Mouse (Mus musculus): ENCODE data around the gene St8sia6.

- TF ChIP-seq CTCF (IDR thresholded peaks at IDR 0.05) (no peak), EP300 (IDR thresholded peaks at IDR 0.05) (no peak)
Measured at GRCm38 (mm10) chr2:13722241-13722640, 71.6 kb downstream of the St8sia6 start.

Measured in lung, postnatal 0 days (tissue).